12 mouse cellular contexts compared by ENCODE assay signal in genomic region chr5:111270246-111271002, GRCm38 (mm10).
A peak's percentile ranks its signal among the peaks of the same experiment; 100 is the strongest.
DNase-seq lines count a peak whose midpoint lies in the region; ATAC-seq and TF ChIP-seq lines count a peak whose summit lies in the region.
"Had no signal": no experiment of that assay in that cellular context is flagged by ENCODE, and none has a peak within 500 bp of the region (broad histone marks: within the 10 kb centered on the region; RNA-seq: fewer than 3 reads in every experiment).

No protein-coding gene starts in this region.

- peaks cover 28% of the 10 kb centered on the region for H3K4me1 ChIP-seq in forebrain, embryonic 10.5 days
- peaks cover 10% of the 10 kb centered on the region for H3K4me1 ChIP-seq in forebrain, embryonic 12.5 days
- H3K4me1 ChIP-seq in midbrain, embryonic 10.5 days = peaks cover 30% of the 10 kb centered on the region
- peaks cover 2% of the 10 kb centered on the region; the same call in 1 of the 2 replicates for H3K4me1 ChIP-seq in midbrain, embryonic 16.5 days (ENCODE audit: control insufficient read depth, insufficient read depth, low read length)
- H3K4me1 ChIP-seq in hindbrain, postnatal 0 days (ENCODE audit: insufficient read depth, low read length) = peaks cover 5% of the 10 kb centered on the region; the same call in 1 of the 2 replicates

- H3K36me3 ChIP-seq in forebrain, embryonic 10.5 days (replicated peaks) = peaks cover 17% of the 10 kb centered on the region
- peaks cover 29% of the 10 kb centered on the region for H3K36me3 ChIP-seq in forebrain, embryonic 12.5 days (replicated peaks)
- peaks cover 45% of the 10 kb centered on the region for H3K36me3 ChIP-seq in midbrain, embryonic 10.5 days
- peaks cover 8% of the 10 kb centered on the region; the same call in 1 of the 2 replicates for H3K36me3 ChIP-seq in midbrain, embryonic 16.5 days (ENCODE audit: control insufficient read depth, insufficient read depth, low read length)
- H3K36me3 ChIP-seq in hindbrain, postnatal 0 days (ENCODE audit: insufficient read depth, low read length) = peaks cover 13% of the 10 kb centered on the region
- H3K36me3 ChIP-seq: G1E; liver, embryonic 13.5 days had no signal

- H3K9me3 ChIP-seq in forebrain, embryonic 10.5 days = peaks cover 11% of the 10 kb centered on the region
- peaks cover 7% of the 10 kb centered on the region; the same call in 1 of the 2 replicates for H3K9me3 ChIP-seq in forebrain, embryonic 12.5 days
- peaks cover 9% of the 10 kb centered on the region for H3K9me3 ChIP-seq in midbrain, embryonic 10.5 days (replicated peaks)
- H3K9me3 ChIP-seq in midbrain, embryonic 16.5 days (replicated peaks; ENCODE audit: control insufficient read depth, low read length, poor library complexity, severe bottlenecking) = no peaks in the 10 kb centered on the region
- H3K9me3 ChIP-seq in hindbrain, postnatal 0 days (ENCODE audit: low read length) = no peaks in the 10 kb centered on the region
- H3K9me3 ChIP-seq: G1E; liver, embryonic 13.5 days had no signal

- peak overlapping the region; percentile 40; the same call in 1 of the 2 replicates for H3K27ac ChIP-seq in forebrain, embryonic 10.5 days
- no peak overlapping the region for H3K27ac ChIP-seq in forebrain, embryonic 12.5 days
- peak overlapping the region; percentile 73 for H3K27ac ChIP-seq in midbrain, embryonic 10.5 days (replicated peaks)
- no peak overlapping the region; the same call in 1 of the 2 replicates for H3K27ac ChIP-seq in midbrain, embryonic 16.5 days (ENCODE audit: low read length)
- peak overlapping the region; percentile 43; the same call in 1 of the 2 replicates for H3K27ac ChIP-seq in hindbrain, postnatal 0 days
- H3K27ac ChIP-seq: liver, embryonic 13.5 days; midbrain, embryonic 12.5 days had no signal

- no peak overlapping the region for H3K4me2 ChIP-seq in forebrain, embryonic 12.5 days
- no peak overlapping the region for H3K4me2 ChIP-seq in midbrain, embryonic 16.5 days (ENCODE audit: low read length)
- no peak overlapping the region for H3K4me2 ChIP-seq in hindbrain, postnatal 0 days (ENCODE audit: low read depth, low read length)
- H3K4me2 ChIP-seq: heart, embryonic 12.5 days; liver, embryonic 13.5 days; midbrain, embryonic 12.5 days had no signal

- no peak for ATAC-seq in forebrain, embryonic 12.5 days (ENCODE audit: low FRiP score)
- no peak for ATAC-seq in midbrain, embryonic 16.5 days
- peak; percentile 52 for ATAC-seq in hindbrain, postnatal 0 days
- no peak for ATAC-seq in frontal cortex, adult (ENCODE audit: low TSS enrichment)
- ATAC-seq in activated CD4-positive, CD25-positive, alpha-beta regulatory T cell, adult 4 months = no peak

- H3K9ac ChIP-seq in forebrain, embryonic 12.5 days = no peak overlapping the region
- H3K9ac ChIP-seq in midbrain, embryonic 16.5 days (ENCODE audit: low read depth, low read length) = no peak overlapping the region
- H3K9ac ChIP-seq in hindbrain, postnatal 0 days (replicated peaks; ENCODE audit: low read length) = no peak overlapping the region
- H3K9ac ChIP-seq: heart, embryonic 12.5 days; liver, embryonic 13.5 days; midbrain, embryonic 12.5 days had no signal

- WGBS in forebrain, embryonic 10.5 days = 79% methylated on average over 15 of the region's 15 CpGs
- WGBS in forebrain, embryonic 12.5 days = 70% methylated on average over 15 of the region's 15 CpGs
- WGBS in midbrain, embryonic 10.5 days = 74% methylated on average over 15 of the region's 15 CpGs
- WGBS in midbrain, embryonic 16.5 days = 65% methylated on average over 15 of the region's 15 CpGs
- 31% methylated on average over 15 of the region's 15 CpGs for WGBS in hindbrain, postnatal 0 days

- TF ChIP-seq CTCF in hindbrain, postnatal 0 days (IDR thresholded peaks at IDR 0.05; ENCODE audit: low read depth) = no peak

- DNase-seq in forebrain, embryonic 10.5 days (ENCODE audit: extremely low spot score, low spot score) = no peak
- no peak for DNase-seq in midbrain, embryonic 10.5 days (ENCODE audit: low spot score)
- peak; percentile 64 for DNase-seq in hindbrain, postnatal 0 days (ENCODE audit: low spot score)
- DNase-seq: thymus, adult 18-20 months had no signal

- no peak overlapping the region for H3K4me3 ChIP-seq in forebrain, embryonic 10.5 days
- no peak overlapping the region for H3K4me3 ChIP-seq in forebrain, embryonic 12.5 days (replicated peaks)
- H3K4me3 ChIP-seq in midbrain, embryonic 10.5 days = no peak overlapping the region
- no peak overlapping the region for H3K4me3 ChIP-seq in midbrain, embryonic 16.5 days (ENCODE audit: low read depth, low read length)
- no peak overlapping the region for H3K4me3 ChIP-seq in hindbrain, postnatal 0 days (ENCODE audit: low read length)
- H3K4me3 ChIP-seq: heart, embryonic 12.5 days; liver, embryonic 13.5 days; midbrain, embryonic 12.5 days had no signal

- H3K27me3 ChIP-seq in forebrain, embryonic 10.5 days (ENCODE audit: poor library complexity, severe bottlenecking) = peaks cover 10% of the 10 kb centered on the region; the same call in 1 of the 2 replicates
- no peaks in the 10 kb centered on the region; the same call in 1 of the 2 replicates for H3K27me3 ChIP-seq in forebrain, embryonic 12.5 days
- peaks cover 16% of the 10 kb centered on the region; the same call in 1 of the 2 replicates for H3K27me3 ChIP-seq in midbrain, embryonic 10.5 days (ENCODE audit: low read depth, poor library complexity, severe bottlenecking)
- H3K27me3 ChIP-seq in midbrain, embryonic 16.5 days (ENCODE audit: control insufficient read depth, insufficient read depth, low read depth, low read length) = no peaks in the 10 kb centered on the region
- no peaks in the 10 kb centered on the region for H3K27me3 ChIP-seq in hindbrain, postnatal 0 days (ENCODE audit: insufficient read depth, low read length)
- H3K27me3 ChIP-seq: liver, embryonic 13.5 days had no signal

Comparison
In these comparisons a context has a peak if more than half of its experiments do, and no peak if none do; other contexts are left out.
1. H3K27ac ChIP-seq: peak in forebrain, embryonic 10.5 days (single experiment), midbrain, embryonic 10.5 days (single experiment) and hindbrain, postnatal 0 days (single experiment); none in forebrain, embryonic 12.5 days (single experiment) and midbrain, embryonic 16.5 days (single experiment).